Mouse (Mus musculus) left cerebral cortex, adult 8-10 months (tissue): Measurements from ENCODE around the gene Tex38. TPM values are rescaled to one million over a fixed set of nuclear protein-coding genes. Genes with fewer than 3 reads are reported as not detected.

ENCODE experiments used
- DNase-seq, 2 experiments: peaks; one replicate each; pipeline ENCODE4 v3.0.0; 2022; ENCODE audit warnings: low spot score in 2 of 2
- total RNA-seq, 4 experiments: library from RNA; stranded (reverse); gene quantifications; 2 replicates each; pipeline ENCODE4 v1.2.4; 2022

Gene Tex38
- 1 to 10 TPM in 1 of 4 experiments, under 1 TPM in 2, not detected in 1; 0.48 to 1.0 (median 0.95) TPM for total RNA-seq

GRCm38 (mm10) chr4:115780918-115781317 lies at the start of gene Tex38:
Gene Tex38, minus strand, starts transcription at chr4:115781018.
- DNase-seq, result no peak

- DNase-seq, result no peak
These were observed 49.7 kb upstream of the Tex38 start for GRCm38 (mm10) chr4:115830491-115830890.

GRCm38 (mm10) chr4:115828572-115828902 lies 47.7 kb upstream of the Tex38 start:
- no peak for DNase-seq

- no peak for DNase-seq
These were observed 47.2 kb upstream of the Tex38 start, which contains the start of gene Mob3c for GRCm38 (mm10) chr4:115827888-115828571. Gene Mob3c, plus strand, starts transcription at chr4:115828092.

GRCm38 (mm10) chr4:115827535-115827887 lies 46.7 kb upstream of the Tex38 start:
- no peak for DNase-seq

- DNase-seq, result no peak
These were observed 46.2 kb upstream of the Tex38 start for GRCm38 (mm10) chr4:115827066-115827465.

GRCm38 (mm10) chr4:115825271-115825670 lies 44.5 kb upstream of the Tex38 start:
- DNase-seq, result no peak

- DNase-seq, result no peak
These were observed 43.4 kb upstream of the Tex38 start for GRCm38 (mm10) chr4:115824178-115824577.

GRCm38 (mm10) chr4:115821928-115822327 lies 41.1 kb upstream of the Tex38 start:
- DNase-seq, result no peak

GRCm38 (mm10) chr4:115821431-115821830 lies 40.6 kb upstream of the Tex38 start:
- DNase-seq, result no peak

GRCm38 (mm10) chr4:115820944-115821343 lies 40.1 kb upstream of the Tex38 start:
- peak in 1 of 2 experiments; percentile 2 for DNase-seq

- DNase-seq, result no peak
These were observed 39.4 kb upstream of the Tex38 start for GRCm38 (mm10) chr4:115820199-115820598.

- no peak for DNase-seq
These were observed 34.8 kb upstream of the Tex38 start for GRCm38 (mm10) chr4:115815606-115816005.

- no peak for DNase-seq
These were observed 31.5 kb upstream of the Tex38 start for GRCm38 (mm10) chr4:115812326-115812725.

GRCm38 (mm10) chr4:115799981-115800380 lies 19.2 kb upstream of the Tex38 start:
- no peak for DNase-seq

GRCm38 (mm10) chr4:115795360-115795759 lies 14.5 kb upstream of the Tex38 start:
- DNase-seq, result no peak

GRCm38 (mm10) chr4:115790864-115791263 lies 10.0 kb upstream of the Tex38 start:
- no peak for DNase-seq

GRCm38 (mm10) chr4:115785511-115786034 lies 4.8 kb upstream of the Tex38 start:
- no peak for DNase-seq

GRCm38 (mm10) chr4:115784769-115785510 lies 4.1 kb upstream of the Tex38 start, which contains the start of gene Atpaf1:
Gene Atpaf1, plus strand, starts transcription at chr4:115784812.
- DNase-seq, result peak; percentile 69 to 78

- no peak for DNase-seq
These were observed 1.4 kb upstream of the Tex38 start for GRCm38 (mm10) chr4:115782026-115782805.

- peak in 1 of 2 experiments; percentile 48 for DNase-seq
These were observed 549 bp downstream of the Tex38 start for GRCm38 (mm10) chr4:115780269-115780668.

- DNase-seq, result no peak
These were observed 3.2 kb downstream of the Tex38 start for GRCm38 (mm10) chr4:115777627-115778026.
